Mouse (Mus musculus): ENCODE results near the gene Lztr1. TPM values are rescaled to one million over a fixed set of nuclear protein-coding genes. Genes with fewer than 3 reads are reported as not detected.
A peak's percentile ranks its signal among the peaks of the same experiment; 100 is the strongest.
"Not testable (repeated sequence)": the region's sequence is repeated elsewhere in the genome, so short reads cannot be mapped to it uniquely, and the experiment has no call there.

Gene Lztr1
- polyA plus RNA-seq, 1 experiment = 303 TPM

DNA sequence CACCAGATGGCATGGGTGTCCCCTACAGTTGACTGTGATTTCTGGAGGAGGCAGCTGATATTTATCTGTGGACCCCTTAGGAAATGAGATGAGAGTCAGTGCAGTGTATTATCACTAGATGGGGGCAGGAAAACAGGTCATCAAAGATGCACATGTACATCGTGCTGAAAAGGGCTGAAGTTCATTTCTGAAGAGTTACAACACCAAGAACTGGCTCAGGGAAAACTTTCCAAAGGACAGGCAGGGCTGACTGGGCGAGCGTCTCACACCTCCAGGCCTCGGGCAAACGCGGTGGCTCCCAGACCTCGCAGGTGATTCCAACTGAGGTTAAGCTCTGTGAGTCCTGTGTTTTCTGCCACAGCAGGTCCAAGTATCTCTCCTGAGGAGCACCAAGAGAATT lies 44.3 kb downstream of the Lztr1 start:
- WGBS = 89% methylated on average over 7 of the region's 7 CpGs
- Histone ChIP-seq H3K27ac (ENCODE audit: control insufficient read depth, insufficient read depth, low read length) (no peak overlapping the region), H3K27me3 (ENCODE audit: control insufficient read depth, insufficient read depth, low read length) (no peaks in the 10 kb centered on the region)

DNA sequence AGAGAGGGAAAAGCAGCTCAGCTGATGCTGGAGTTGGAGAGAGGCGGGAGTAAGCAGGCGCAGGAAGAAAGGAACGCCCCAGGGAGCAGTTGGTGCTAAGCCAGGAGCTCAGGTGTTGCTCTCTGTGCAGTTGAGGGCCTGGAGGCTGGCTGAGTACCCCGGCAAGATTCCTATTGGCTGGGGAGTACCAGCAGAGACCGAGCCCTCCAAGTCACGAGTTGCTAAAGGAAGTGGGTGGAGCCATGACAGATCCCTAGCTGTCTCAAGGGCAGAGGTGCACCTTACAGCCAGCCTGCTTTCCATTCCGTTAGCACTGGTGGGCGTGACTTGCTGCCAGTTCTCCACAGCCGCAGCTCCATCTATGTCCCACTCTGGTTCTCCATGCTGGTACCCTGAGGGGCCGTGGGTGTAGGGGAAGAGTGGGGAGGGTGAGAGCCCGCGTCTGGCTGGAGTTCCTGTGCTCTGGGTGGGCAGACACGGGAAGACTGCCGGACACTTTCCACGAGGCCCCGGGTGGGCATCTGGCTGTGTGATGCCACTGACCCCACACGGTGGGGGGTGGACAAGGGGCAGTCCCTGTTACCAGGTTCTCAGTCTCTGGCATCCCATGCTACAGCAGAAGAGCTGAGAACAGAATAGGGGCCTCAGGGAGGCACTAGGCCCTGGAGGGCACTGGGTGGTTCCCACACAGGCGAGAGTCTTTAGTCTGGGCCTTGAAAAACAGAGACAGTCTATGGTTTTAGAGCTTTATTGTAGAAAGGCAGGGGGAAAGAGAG lies 45.6 kb downstream of the Lztr1 start:
- H3K27me3 ChIP-seq (ENCODE audit: control insufficient read depth, insufficient read depth, low read length) = no peaks in the 10 kb centered on the region
- peak overlapping the region; percentile 28 for H3K4me3 ChIP-seq (ENCODE audit: control insufficient read depth, insufficient read depth, low read length)
- TF ChIP-seq CTCF (IDR thresholded peaks at IDR 0.05; ENCODE audit: borderline replicate concordance, control insufficient read depth, extremely low read depth, insufficient read depth, low read length, poor library complexity) (no peak), POLR2A (IDR thresholded peaks at IDR 0.05; ENCODE audit: control insufficient read depth, extremely low read depth, insufficient read depth, low read length, poor library complexity) (no peak)
- H3K4me1 ChIP-seq (replicated peaks; ENCODE audit: control insufficient read depth, insufficient read depth, low read length) = peaks cover 16% of the 10 kb centered on the region
- DNase-seq = peak; percentile 71
- H3K36me3 ChIP-seq (ENCODE audit: control insufficient read depth, insufficient read depth, low read length) = no peaks in the 10 kb centered on the region
- WGBS = 14% methylated on average over 18 of the region's 18 CpGs
- H3K27ac ChIP-seq (ENCODE audit: control insufficient read depth, insufficient read depth, low read length) = peak overlapping the region; percentile 9; the same call in 1 of the 2 replicates

More for the DNA sequence above, 44.3 kb downstream of the Lztr1 start:
- no peak overlapping the region for H3K4me3 ChIP-seq (ENCODE audit: control insufficient read depth, insufficient read depth, low read length)
- TF ChIP-seq POLR2A (IDR thresholded peaks at IDR 0.05; ENCODE audit: control insufficient read depth, extremely low read depth, insufficient read depth, low read length, poor library complexity) (no peak), CTCF (IDR thresholded peaks at IDR 0.05; ENCODE audit: borderline replicate concordance, control insufficient read depth, extremely low read depth, insufficient read depth, low read length, poor library complexity) (no peak)
- H3K36me3 ChIP-seq (ENCODE audit: control insufficient read depth, insufficient read depth, low read length) = no peaks in the 10 kb centered on the region
- peaks cover 12% of the 10 kb centered on the region for H3K4me1 ChIP-seq (replicated peaks; ENCODE audit: control insufficient read depth, insufficient read depth, low read length)
- DNase-seq = no peak

DNA sequence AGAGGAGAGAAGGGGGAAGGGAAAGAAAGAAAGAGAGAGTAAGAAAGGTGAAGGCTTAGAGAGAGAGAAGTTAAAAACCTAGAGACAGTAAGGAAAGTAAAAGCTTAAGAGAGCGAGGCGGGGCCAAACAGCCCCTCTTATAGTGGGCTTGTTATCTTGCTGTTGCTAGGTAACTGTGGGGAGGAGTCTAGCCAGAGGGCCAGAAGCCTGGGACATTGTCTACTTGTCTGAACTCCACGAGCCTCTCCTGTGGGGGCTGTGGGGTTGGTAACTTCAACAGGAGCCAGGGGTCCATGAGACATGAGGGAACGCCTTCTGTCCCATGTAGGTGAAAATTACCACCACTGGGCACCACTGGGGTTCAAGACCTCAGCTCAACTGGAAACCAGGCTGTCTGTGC lies 46.2 kb downstream of the Lztr1 start:
- WGBS = 60% methylated on average over 4 of the region's 4 CpGs
- H3K27ac ChIP-seq (ENCODE audit: control insufficient read depth, insufficient read depth, low read length) = 0 out of 2 replicates have a peak overlapping the region, but pooled peaks have one; percentile 9
- DNase-seq = not testable (repeated sequence)

DNA sequence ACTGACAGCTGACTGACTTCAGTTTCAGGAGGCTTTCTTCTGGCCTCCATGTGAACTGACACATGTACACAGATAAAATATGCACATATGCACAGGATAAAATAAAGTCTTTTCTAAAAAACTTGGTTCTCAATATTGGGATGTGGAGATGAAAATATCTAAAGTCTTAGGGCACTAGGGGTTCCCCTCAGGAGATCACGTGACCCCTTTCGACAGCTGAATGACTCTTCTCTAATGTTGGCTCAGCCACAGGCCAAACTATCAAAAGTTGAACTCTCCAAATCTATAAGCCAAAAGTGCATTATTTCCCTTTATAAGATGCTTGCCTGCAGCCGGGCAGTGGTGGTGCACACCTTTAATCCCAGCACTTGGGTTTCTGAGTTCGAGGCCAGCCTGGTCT lies 47.7 kb downstream of the Lztr1 start:
- H3K4me3 ChIP-seq (ENCODE audit: control insufficient read depth, insufficient read depth, low read length) = no peak overlapping the region
- no peak for DNase-seq
- no peak overlapping the region for H3K27ac ChIP-seq (ENCODE audit: control insufficient read depth, insufficient read depth, low read length)
- 87% methylated on average over 4 of the region's 4 CpGs for WGBS
- TF ChIP-seq CTCF (IDR thresholded peaks at IDR 0.05; ENCODE audit: borderline replicate concordance, control insufficient read depth, extremely low read depth, insufficient read depth, low read length, poor library complexity) (no peak), POLR2A (IDR thresholded peaks at IDR 0.05; ENCODE audit: control insufficient read depth, extremely low read depth, insufficient read depth, low read length, poor library complexity) (no peak)
- H3K27me3 ChIP-seq (ENCODE audit: control insufficient read depth, insufficient read depth, low read length) = no peaks in the 10 kb centered on the region; the same call in 1 of the 2 replicates
- H3K4me1 ChIP-seq (replicated peaks; ENCODE audit: control insufficient read depth, insufficient read depth, low read length) = peaks cover 16% of the 10 kb centered on the region
- no peaks in the 10 kb centered on the region for H3K36me3 ChIP-seq (ENCODE audit: control insufficient read depth, insufficient read depth, low read length)

More for the DNA sequence above, 46.2 kb downstream of the Lztr1 start:
- not testable (repeated sequence) for H3K4me3 ChIP-seq (ENCODE audit: control insufficient read depth, insufficient read depth, low read length); H3K36me3 ChIP-seq (ENCODE audit: control insufficient read depth, insufficient read depth, low read length); H3K27me3 ChIP-seq (ENCODE audit: control insufficient read depth, insufficient read depth, low read length)
- peaks cover 16% of the 10 kb centered on the region for H3K4me1 ChIP-seq (replicated peaks; ENCODE audit: control insufficient read depth, insufficient read depth, low read length)

DNA sequence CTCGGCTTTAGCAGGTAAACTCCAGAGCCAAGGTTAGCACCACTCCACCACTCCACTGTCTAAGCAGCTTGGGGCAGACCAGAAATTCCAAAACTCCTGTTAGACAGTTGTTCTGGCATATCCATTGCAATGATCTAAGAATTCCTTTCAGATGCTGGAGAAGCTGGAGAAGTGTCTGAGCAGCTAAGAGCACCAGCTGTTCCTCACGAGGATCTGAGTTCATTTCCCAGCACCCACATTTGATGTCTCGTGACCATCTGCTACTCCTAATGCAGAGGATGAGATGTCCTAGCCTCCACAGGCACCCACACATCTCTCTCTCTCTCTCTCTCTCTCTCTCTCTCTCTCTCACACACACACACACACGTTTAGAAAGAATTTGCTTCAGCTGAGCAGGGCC lies 48.4 kb downstream of the Lztr1 start:
- 68% methylated on average over 4 of the region's 4 CpGs for WGBS

DNA sequence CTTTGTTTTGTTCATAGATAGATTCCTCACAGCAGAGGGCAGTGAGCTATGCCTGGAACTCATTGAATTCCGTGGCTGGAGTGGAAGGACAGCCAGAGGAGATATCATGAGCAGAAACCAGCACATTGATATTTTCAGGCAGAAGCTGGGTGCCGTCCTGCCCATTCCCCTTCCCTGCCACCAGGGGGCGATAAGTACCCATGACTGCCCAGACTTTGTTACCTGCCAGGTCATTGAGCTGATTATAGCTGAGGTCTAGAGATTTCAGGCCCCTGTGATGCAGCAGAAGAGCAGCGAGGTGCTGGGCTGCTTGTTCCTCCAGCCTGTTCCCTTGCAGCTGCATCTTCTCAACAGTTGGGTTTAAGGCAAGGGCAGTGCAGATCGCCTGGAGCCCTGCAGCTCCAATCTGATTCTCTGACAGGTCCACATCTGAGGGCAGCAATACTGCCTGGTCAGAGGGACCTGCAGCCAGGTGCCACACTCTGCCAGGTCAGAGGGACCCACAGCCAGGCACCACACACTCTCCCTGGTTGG lies 49.5 kb downstream of the Lztr1 start:
- no peak for TF ChIP-seq POLR2A (IDR thresholded peaks at IDR 0.05; ENCODE audit: control insufficient read depth, extremely low read depth, insufficient read depth, low read length, poor library complexity)
- peak; percentile 87; the same call in 1 of the 2 replicates for TF ChIP-seq CTCF (IDR thresholded peaks at IDR 0.05; ENCODE audit: borderline replicate concordance, control insufficient read depth, extremely low read depth, insufficient read depth, low read length, poor library complexity)
- peaks cover 16% of the 10 kb centered on the region for H3K4me1 ChIP-seq (replicated peaks; ENCODE audit: control insufficient read depth, insufficient read depth, low read length)
- peaks cover 7% of the 10 kb centered on the region; the same call in 1 of the 2 replicates for H3K27me3 ChIP-seq (ENCODE audit: control insufficient read depth, insufficient read depth, low read length)
- no peaks in the 10 kb centered on the region for H3K36me3 ChIP-seq (ENCODE audit: control insufficient read depth, insufficient read depth, low read length)
- H3K4me3 ChIP-seq (ENCODE audit: control insufficient read depth, insufficient read depth, low read length) = no peak overlapping the region
- peak; percentile 63 for DNase-seq
- WGBS = 10% methylated on average over 5 of the region's 5 CpGs
- no peak overlapping the region for H3K27ac ChIP-seq (ENCODE audit: control insufficient read depth, insufficient read depth, low read length)

More for the DNA sequence above, 48.4 kb downstream of the Lztr1 start:
- TF ChIP-seq POLR2A (IDR thresholded peaks at IDR 0.05; ENCODE audit: control insufficient read depth, extremely low read depth, insufficient read depth, low read length, poor library complexity) = no peak
- no peak for TF ChIP-seq CTCF (IDR thresholded peaks at IDR 0.05; ENCODE audit: borderline replicate concordance, control insufficient read depth, extremely low read depth, insufficient read depth, low read length, poor library complexity)
- no peak overlapping the region for H3K4me3 ChIP-seq (ENCODE audit: control insufficient read depth, insufficient read depth, low read length)
- H3K27ac ChIP-seq (ENCODE audit: control insufficient read depth, insufficient read depth, low read length) = no peak overlapping the region
- H3K4me1 ChIP-seq (replicated peaks; ENCODE audit: control insufficient read depth, insufficient read depth, low read length) = peaks cover 16% of the 10 kb centered on the region
- peaks cover 2% of the 10 kb centered on the region; the same call in 1 of the 2 replicates for H3K27me3 ChIP-seq (ENCODE audit: control insufficient read depth, insufficient read depth, low read length)
- DNase-seq = no peak
- H3K36me3 ChIP-seq (ENCODE audit: control insufficient read depth, insufficient read depth, low read length) = no peaks in the 10 kb centered on the region
